Mouse (Mus musculus): Measurements from ENCODE around the gene Tcaf3.

Gene Tcaf3

GRCm38 (mm10) chr6:42597592-42597991, at the start of gene Tcaf3:
Tcaf3 (minus strand) TSS chr6:42597692.
- DNase-seq = no peak

- peak; percentile 25 to 38 for DNase-seq
These were observed 47.5 kb upstream of the Tcaf3 start, which contains the start of gene Tcaf2 for GRCm38 (mm10) chr6:42644912-42645549. Tcaf2 (minus strand) TSS chr6:42645254.

- no peak for DNase-seq
These were observed 36.9 kb upstream of the Tcaf3 start for GRCm38 (mm10) chr6:42634393-42634792.

GRCm38 (mm10) chr6:42631395-42631794, 33.9 kb upstream of the Tcaf3 start:
- no peak for DNase-seq

GRCm38 (mm10) chr6:42616904-42617303, 19.4 kb upstream of the Tcaf3 start:
- DNase-seq = no peak

GRCm38 (mm10) chr6:42612218-42612617, 14.7 kb upstream of the Tcaf3 start:
- no peak for DNase-seq

GRCm38 (mm10) chr6:42610954-42611522, 13.5 kb upstream of the Tcaf3 start:
- DNase-seq = no peak

- DNase-seq = no peak
These were observed 4.2 kb downstream of the Tcaf3 start for GRCm38 (mm10) chr6:42593138-42593882.

GRCm38 (mm10) chr6:42586569-42586968, 10.9 kb downstream of the Tcaf3 start:
- no peak for DNase-seq

GRCm38 (mm10) chr6:42583488-42583872, 14.0 kb downstream of the Tcaf3 start:
- DNase-seq = peak; percentile 26 to 58

GRCm38 (mm10) chr6:42582741-42583487, 14.6 kb downstream of the Tcaf3 start:
- no peak for DNase-seq

GRCm38 (mm10) chr6:42578678-42579077, 18.8 kb downstream of the Tcaf3 start:
- DNase-seq = no peak

GRCm38 (mm10) chr6:42577433-42577832, 20.1 kb downstream of the Tcaf3 start:
- DNase-seq = no peak

GRCm38 (mm10) chr6:42568205-42568604, 29.3 kb downstream of the Tcaf3 start:
- no peak for DNase-seq

- no peak for DNase-seq
These were observed 31.4 kb downstream of the Tcaf3 start for GRCm38 (mm10) chr6:42566076-42566598.

- no peak for DNase-seq
These were observed 35.2 kb downstream of the Tcaf3 start for GRCm38 (mm10) chr6:42562280-42562679.

GRCm38 (mm10) chr6:42560885-42561284, 36.6 kb downstream of the Tcaf3 start:
- no peak for DNase-seq

GRCm38 (mm10) chr6:42558641-42559040, 38.9 kb downstream of the Tcaf3 start:
- DNase-seq = no peak

- DNase-seq = no peak
These were observed 50.0 kb downstream of the Tcaf3 start, which contains the start of gene Olfr455 for GRCm38 (mm10) chr6:42547461-42547860. Olfr455 (minus strand) TSS chr6:42547587.

- no peak for DNase-seq
These were observed 51.3 kb downstream of the Tcaf3 start for GRCm38 (mm10) chr6:42546180-42546579.

- DNase-seq = no peak
These were observed 52.0 kb downstream of the Tcaf3 start for GRCm38 (mm10) chr6:42545451-42545885.

GRCm38 (mm10) chr6:42544846-42545245, 52.6 kb downstream of the Tcaf3 start:
- no peak for DNase-seq

Data from spleen, adult 18-20 months (tissue).